Mouse (Mus musculus): ENCODE data around the gene Hlf.

DNA sequence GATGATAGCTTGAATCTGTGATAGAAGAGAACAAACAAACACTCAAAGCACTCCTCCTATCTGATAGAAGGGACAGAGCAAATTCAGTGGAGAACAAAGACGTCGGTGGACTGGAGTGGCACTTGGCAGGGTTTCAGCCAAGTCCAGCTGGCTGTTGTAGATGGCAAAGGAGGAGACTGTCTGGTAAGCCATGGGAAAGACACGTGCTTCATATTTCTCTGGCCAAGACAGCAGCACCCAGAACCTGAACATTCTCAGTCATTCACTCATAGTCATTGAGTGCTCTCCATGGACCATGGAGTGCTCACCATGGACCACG is 34.5 kb upstream of the Hlf start:
- TF ChIP-seq CTCF (IDR thresholded peaks at IDR 0.05; ENCODE audit: low read depth, low read length) (no peak), GATA1 (IDR thresholded peaks at IDR 0.05; ENCODE audit: borderline replicate concordance, low read length) (no peak)
